Mouse (Mus musculus) brain, embryonic 14.5 days (tissue): ENCODE data around the gene Sema3c.

Experiments used
- CTCF ChIP-seq: fragments of 200-500 bp; IDR thresholded peaks from 2 replicates; pipeline ENCODE4 v1.5.1; 2012; ENCODE audit warnings: inconsistent platforms, mild to moderate bottlenecking, moderate library complexity, borderline replicate concordance; ENCODE audit not compliant: insufficient read depth, insufficient read length; ENCODE audit errors: extremely low read depth
- POLR2A ChIP-seq: fragments of 200-500 bp; IDR thresholded peaks from 2 replicates; pipeline ENCODE4 v1.6.1; 2012; ENCODE audit warnings: mild to moderate bottlenecking, inconsistent platforms, borderline replicate concordance; ENCODE audit not compliant: poor library complexity, insufficient read depth, insufficient read length, severe bottlenecking; ENCODE audit errors: extremely low read depth

DNA sequence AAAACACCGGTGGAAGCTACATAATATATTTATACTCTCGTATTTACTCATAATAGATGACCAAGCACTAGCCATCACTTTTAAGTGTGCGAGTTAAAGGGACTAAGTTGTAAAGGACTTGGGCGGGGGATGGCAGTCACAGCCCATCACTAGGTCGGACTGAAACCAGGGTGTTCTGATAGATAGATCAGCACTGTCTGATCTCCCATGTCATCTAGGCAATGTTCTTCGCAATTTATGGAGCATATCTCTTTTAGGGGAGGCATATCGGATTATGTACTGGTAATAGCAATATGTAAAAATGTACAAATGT is 1.1 kb downstream of the Sema3c start:
- TF ChIP-seq POLR2A (no peak), CTCF (no peak)
